In genomic region chr17:4994813-4995560, GRCm38 (mm10) we compare ENCODE assay signal across 8 mouse cellular contexts. TPM values are rescaled to one million over a fixed set of nuclear protein-coding genes. Genes with fewer than 3 reads are reported as not detected.
DNase-seq lines count a peak whose midpoint lies in the region; ATAC-seq and TF ChIP-seq lines count a peak whose summit lies in the region.

No protein-coding gene starts in this region.

- no peak for DNase-seq in Patski (ENCODE audit: low read depth, low spot score)
- DNase-seq in cerebellum, adult 9-10 months = peak; percentile 71
- peak; percentile 58 for DNase-seq in forelimb bud, embryonic 11.5 days (ENCODE audit: low read depth, low spot score)
- peak; percentile 78 for DNase-seq in hindbrain, embryonic 11.5 days (ENCODE audit: low spot score)
- DNase-seq in left cerebral cortex, adult 2 months (ENCODE audit: extremely low spot score in 1 of 2, low spot score in 2 of 2) = peak; percentile 68 to 70
- peak; percentile 79 to 88 for DNase-seq in lung, postnatal 4 days
- peak; percentile 69 for DNase-seq in right cerebral cortex, adult 18-20 months
- peak; percentile 61 for DNase-seq in urinary bladder, postnatal 25 days (ENCODE audit: low spot score)

- no peaks in the 10 kb centered on the region for H3K27me3 ChIP-seq in Patski
- no peaks in the 10 kb centered on the region for H3K27me3 ChIP-seq in hindbrain, embryonic 11.5 days (ENCODE audit: control insufficient read depth, insufficient read depth, low read length)

- intact Hi-C loops in left cerebral cortex, adult 2 months (cut with DNase I) = loop anchor here (1.0 to 10.0 kb wide), 4 partner anchors 87 to 530 kb away; no protein-coding TSS in a partner anchor

- WGBS in hindbrain, embryonic 11.5 days = under 1% methylated on average over 56 of the region's 81 CpGs

- peak overlapping the region; percentile 73 for H3K4me2 ChIP-seq in hindbrain, embryonic 11.5 days (replicated peaks; ENCODE audit: low read depth, low read length)

- peak overlapping the region; percentile 100 for H3K9ac ChIP-seq in hindbrain, embryonic 11.5 days (ENCODE audit: low read depth, low read length)

- peaks cover 3% of the 10 kb centered on the region; the same call in 1 of the 2 replicates for H3K4me1 ChIP-seq in hindbrain, embryonic 11.5 days (replicated peaks; ENCODE audit: control insufficient read depth, insufficient read depth, low read length)

- in situ Hi-C loops in Patski (cut with MboI; ENCODE audit: low pct_unique_long_range_greater_than_20kb) = loop anchor here (10.0 kb wide), 1 partner anchor 360 kb away; no protein-coding TSS in a partner anchor

- H3K9me3 ChIP-seq in hindbrain, embryonic 11.5 days (ENCODE audit: control insufficient read depth, low read length) = no peaks in the 10 kb centered on the region

- no peaks in the 10 kb centered on the region for H3K36me3 ChIP-seq in hindbrain, embryonic 11.5 days (ENCODE audit: control insufficient read depth, insufficient read depth, low read length)

- POLR2A ChIA-PET in Patski (lab: Charles Lee) = interaction anchor here (0.6 to 2.0 kb wide), 6 partner anchors 14 to 1439 kb away, joined by 3 to 11 read pairs (median 6); no protein-coding TSS in a partner anchor

- peak overlapping the region; percentile 100 for H3K27ac ChIP-seq in hindbrain, embryonic 11.5 days (ENCODE audit: low read depth, low read length)
- peak overlapping the region; percentile 99 for H3K27ac ChIP-seq in left cerebral cortex, adult 2 months

- no peak for TF ChIP-seq CTCF in Patski (IDR thresholded peaks at IDR 0.05)
- TF ChIP-seq CTCF in left cerebral cortex, adult 2 months (IDR thresholded peaks at IDR 0.05) = no peak

- peak; percentile 19 for ATAC-seq in Patski
- ATAC-seq in hindbrain, embryonic 11.5 days (ENCODE audit: low FRiP score) = peak; percentile 52

- peak overlapping the region; percentile 98 for H3K4me3 ChIP-seq in hindbrain, embryonic 11.5 days (ENCODE audit: low read depth, low read length)
- peak overlapping the region; percentile 90 for H3K4me3 ChIP-seq in left cerebral cortex, adult 2 months

- CTCF ChIA-PET in Patski (lab: Charles Lee) = no interaction called here

RNA-seq across cellular contexts. Expression of gene Arid1b, which starts 0.9 kb away (rescaled TPM):
- polyA plus RNA-seq in Patski (2021) = 46.4 TPM
- 13.1 and 18.6 TPM in 2 replicates for polyA plus RNA-seq in hindbrain, embryonic 11.5 days (2014; fragmentation: Nextera tagmentation; extraction: Ambion mirVana)
- total RNA-seq in left cerebral cortex, adult 2 months (2021) = 10 to 100 TPM; 81.4 to 86.1 TPM
